Comparison of ENCODE assay signal across 8 mouse cellular contexts in the genomic region with DNA sequence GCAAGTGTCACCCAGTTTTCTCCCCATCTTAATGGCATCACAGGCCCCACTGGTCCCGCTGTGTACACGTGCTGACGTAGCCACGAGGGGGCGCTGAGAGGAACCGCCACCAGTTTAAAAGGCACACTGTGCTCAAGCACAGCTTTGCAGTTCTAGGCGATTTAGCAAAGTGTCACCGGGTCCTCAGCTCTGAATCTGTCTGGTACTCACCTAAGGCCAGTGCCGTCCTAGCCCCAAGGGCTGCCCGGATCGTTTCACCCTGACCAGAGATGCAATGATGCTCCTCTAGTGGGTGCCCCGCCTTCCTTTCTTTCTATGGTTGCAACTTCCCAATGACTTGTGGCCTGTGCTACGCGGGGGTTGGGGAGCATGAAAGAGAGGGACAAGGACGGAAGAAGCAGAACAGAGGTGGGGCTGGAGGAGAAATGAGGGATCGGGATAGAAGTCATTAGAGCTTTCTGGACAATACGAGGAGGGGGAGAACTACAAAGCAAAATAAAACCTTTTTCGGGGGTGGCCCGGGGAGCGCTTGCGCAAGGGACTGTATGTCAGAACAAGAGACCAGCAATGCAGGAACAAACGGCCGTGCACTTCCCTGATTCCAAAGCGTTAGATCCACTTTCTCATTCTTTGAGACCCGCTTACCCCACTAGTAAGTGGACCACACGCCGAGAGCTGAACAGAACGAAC. TPM values are rescaled to one million over a fixed set of nuclear protein-coding genes. Genes with fewer than 3 reads are reported as not detected.
DNase-seq lines count a peak whose midpoint lies in the region; ATAC-seq and TF ChIP-seq lines count a peak whose summit lies in the region.

No protein-coding gene starts in this region.

- peak; percentile 79 for ATAC-seq in activated CD4-positive, CD25-positive, alpha-beta regulatory T cell, adult 4 months
- ATAC-seq in common myeloid progenitor, adult 5-6 weeks (replicated peaks; ENCODE audit: low read depth, poor library complexity, severe bottlenecking): peak; percentile 78
- ATAC-seq in hindbrain, embryonic 16.5 days: peak; percentile 73

- intact Hi-C loops in gastrocnemius, adult 2 months (cut with DNase I): loop anchor here (2.0 kb wide), 1 partner anchor 198 kb away; no protein-coding TSS in a partner anchor

- TF ChIP-seq CTCF in gastrocnemius, adult 2 months (IDR thresholded peaks at IDR 0.05): peak; percentile 87

- peak overlapping the region; percentile 87 for H3K4me2 ChIP-seq in hindbrain, embryonic 16.5 days (ENCODE audit: low read length)

- no peaks in the 10 kb centered on the region for H3K79me2 ChIP-seq in macrophage (ENCODE audit: inconsistent target)

- H3K4me1 ChIP-seq in hindbrain, embryonic 16.5 days (ENCODE audit: control insufficient read depth, insufficient read depth, low read depth, low read length): peaks cover 15% of the 10 kb centered on the region

- peak; percentile 85 for DNase-seq in gastrocnemius, adult 2 months
- peak; percentile 82 to 83 for DNase-seq in left cerebral cortex, adult 18-20 months (ENCODE audit: low spot score in 2 of 2)
- peak; percentile 81 for DNase-seq in retina, postnatal 1 day
- peak; percentile 80 for DNase-seq in urinary bladder, postnatal 14 days (ENCODE audit: low spot score)

- no peaks in the 10 kb centered on the region for H3K36me3 ChIP-seq in hindbrain, embryonic 16.5 days (ENCODE audit: control insufficient read depth, insufficient read depth, low read length)
- no peaks in the 10 kb centered on the region for H3K36me3 ChIP-seq in macrophage (ENCODE audit: inconsistent target)

- H3K9ac ChIP-seq in hindbrain, embryonic 16.5 days (ENCODE audit: low read depth, low read length): peak overlapping the region; percentile 65

- peak overlapping the region; percentile 71 for H3K4me3 ChIP-seq in gastrocnemius, adult 2 months
- peak overlapping the region; percentile 43 for H3K4me3 ChIP-seq in hindbrain, embryonic 16.5 days (ENCODE audit: low read length)
- peak overlapping the region; percentile 48 for H3K4me3 ChIP-seq in macrophage (ENCODE audit: inconsistent target)

- peak overlapping the region; percentile 59 for H3K27ac ChIP-seq in gastrocnemius, adult 2 months
- 0 out of 2 replicates have a peak overlapping the region, but pooled peaks have one; percentile 17 for H3K27ac ChIP-seq in hindbrain, embryonic 16.5 days (ENCODE audit: low read depth, low read length)
- peak overlapping the region; percentile 48 for H3K27ac ChIP-seq in macrophage

- WGBS in hindbrain, embryonic 16.5 days: 2% methylated on average over 28 of the region's 28 CpGs
- WGBS in macrophage (ENCODE audit: missing documents): under 1% methylated on average over 26 of the region's 28 CpGs

- H3K27me3 ChIP-seq in hindbrain, embryonic 16.5 days (replicated peaks; ENCODE audit: control insufficient read depth, insufficient read depth, low read length): no peaks in the 10 kb centered on the region; the same call in 1 of the 2 replicates

- no peaks in the 10 kb centered on the region for H3K9me3 ChIP-seq in hindbrain, embryonic 16.5 days (ENCODE audit: control insufficient read depth, low read length)

RNA-seq across cellular contexts. Expression of gene Gm17651, which starts 6.3 kb away (rescaled TPM):
- polyA plus RNA-seq in activated CD4-positive, CD25-positive, alpha-beta regulatory T cell, adult 4 months (2017; shearing (Covaris generic)): not detected
- not detected in 2 replicates for total RNA-seq in common myeloid progenitor, adult 5-6 weeks (2017)
- not detected for total RNA-seq in gastrocnemius, adult 2 months (2021)
- not detected in 2 replicates for polyA plus RNA-seq in hindbrain, embryonic 16.5 days (2015; fragmentation: Nextera tagmentation; extraction: Ambion mirVana)
- not detected for total RNA-seq in left cerebral cortex, adult 18-20 months (2021)
- total RNA-seq in macrophage (2018; cell fraction: chromatin; rRNA removed): not detected
- not detected for total RNA-seq in macrophage (2018; cell fraction: cytosol; rRNA removed)
- not detected for total RNA-seq in macrophage (2018; cell fraction: nucleus; rRNA removed)
- not detected in 3 replicates for polyA plus RNA-seq in macrophage (2018)

RNA-seq across cellular contexts. Expression of gene Prkab2, which starts 22.8 kb away (rescaled TPM):
- 1 to 10 TPM; 1.7 to 2.2 TPM for polyA plus RNA-seq in activated CD4-positive, CD25-positive, alpha-beta regulatory T cell, adult 4 months (2017; shearing (Covaris generic))
- 2.8 and 3.2 TPM in 2 replicates for total RNA-seq in common myeloid progenitor, adult 5-6 weeks (2017)
- total RNA-seq in gastrocnemius, adult 2 months (2021): 100 to 1,000 TPM; 137 to 243 TPM
- 17.5 and 18.7 TPM in 2 replicates for polyA plus RNA-seq in hindbrain, embryonic 16.5 days (2015; fragmentation: Nextera tagmentation; extraction: Ambion mirVana)
- total RNA-seq in left cerebral cortex, adult 18-20 months (2021): 10 to 100 TPM; 30.5 to 30.9 TPM
- total RNA-seq in macrophage (2018; cell fraction: chromatin; rRNA removed): 10 to 100 TPM; 10.3 to 39.2 (median 17.2) TPM
- total RNA-seq in macrophage (2018; cell fraction: cytosol; rRNA removed): 1 to 10 TPM; 1.5 to 8.6 (median 4.3) TPM
- total RNA-seq in macrophage (2018; cell fraction: nucleus; rRNA removed): 10 to 100 TPM in 25 of 26 experiments, 1 to 10 TPM in 1; 9.9 to 44.2 (median 24.6) TPM
- 4.9 to 7.3 TPM (median 6.5 TPM) in 3 replicates for polyA plus RNA-seq in macrophage (2018)

RNA-seq across cellular contexts. Expression of gene Fmo5, which starts 52.2 kb away (rescaled TPM):
- polyA plus RNA-seq in activated CD4-positive, CD25-positive, alpha-beta regulatory T cell, adult 4 months (2017; shearing (Covaris generic)): 1 to 10 TPM; 7.0 TPM
- 1.5 and 4.6 TPM in 2 replicates for total RNA-seq in common myeloid progenitor, adult 5-6 weeks (2017)
- total RNA-seq in gastrocnemius, adult 2 months (2021): 1 to 10 TPM; 6.5 to 7.3 TPM
- 1.1 TPM in 2 replicates for polyA plus RNA-seq in hindbrain, embryonic 16.5 days (2015; fragmentation: Nextera tagmentation; extraction: Ambion mirVana)
- total RNA-seq in left cerebral cortex, adult 18-20 months (2021): 1 to 10 TPM; 4.5 to 4.8 TPM
- total RNA-seq in macrophage (2018; cell fraction: chromatin; rRNA removed): 10 to 100 TPM in 1 of 26 experiments, 1 to 10 TPM in 18, under 1 TPM in 7; 0.33 to 10.9 (median 3.0) TPM
- 10 to 100 TPM in 1 of 26 experiments, 1 to 10 TPM in 25; 2.8 to 11.7 (median 5.2) TPM for total RNA-seq in macrophage (2018; cell fraction: cytosol; rRNA removed)
- 10 to 100 TPM in 1 of 26 experiments, 1 to 10 TPM in 23, under 1 TPM in 2; 0.65 to 11.0 (median 3.1) TPM for total RNA-seq in macrophage (2018; cell fraction: nucleus; rRNA removed)
- polyA plus RNA-seq in macrophage (2018): 3.4 to 9.3 TPM (median 7.6 TPM) in 3 replicates

Comparison
In these comparisons a context has a peak if more than half of its experiments do, and no peak if none do; other contexts are left out.
1. Peak in every context shown above with its lines: DNase-seq, ATAC-seq, H3K4me3 ChIP-seq and H3K27ac ChIP-seq.
2. RNA of gene Prkab2, which starts 22.8 kb away (total RNA-seq): 137 to 243 TPM in gastrocnemius, adult 2 months; 30.5 to 30.9 TPM in left cerebral cortex, adult 18-20 months and 2.8 to 3.2 TPM in common myeloid progenitor, adult 5-6 weeks; every median in the first group is over 4 times any median in the second.